Mouse (Mus musculus): ENCODE data around the gene Def6.

DNA sequence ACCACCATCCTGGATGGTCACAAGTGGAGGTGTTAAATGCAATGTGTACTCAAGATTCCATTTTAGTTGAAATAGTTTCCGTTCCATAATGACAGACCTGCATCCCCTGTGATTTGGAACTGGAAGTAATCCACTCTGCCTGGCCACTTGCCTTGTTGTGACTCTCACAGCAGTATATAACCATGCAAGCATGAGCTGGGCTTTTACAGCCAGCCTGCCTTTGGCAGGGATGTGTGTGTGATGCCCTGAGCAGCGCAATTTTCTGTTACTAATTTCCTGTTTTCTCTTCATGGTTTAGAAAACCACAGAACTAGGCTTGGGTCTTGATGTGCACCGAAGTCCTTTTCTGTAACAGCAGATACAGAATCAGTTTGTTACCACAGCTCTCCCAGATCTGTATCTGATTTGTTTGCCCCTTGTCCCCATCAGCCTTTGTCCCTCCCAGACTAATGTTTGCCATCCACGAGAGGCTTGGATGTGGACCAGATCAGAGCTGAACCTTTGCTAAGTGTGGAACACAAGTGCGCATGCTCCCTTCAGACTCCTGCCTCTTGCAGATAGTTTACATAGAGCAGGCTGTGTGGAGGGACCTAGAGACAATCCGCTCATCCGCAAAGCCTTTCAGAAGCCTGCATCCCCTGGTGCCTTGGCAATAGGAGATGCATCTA lies 22.5 kb upstream of the Def6 start:
- TF ChIP-seq CTCF (IDR thresholded peaks at IDR 0.05; ENCODE audit: low read depth) (no peak), EP300 (IDR thresholded peaks at IDR 0.05; ENCODE audit: low read depth) (no peak)
